Mouse (Mus musculus): Measurements from ENCODE around the gene Wnt5b. TPM values are rescaled to one million over a fixed set of nuclear protein-coding genes. Genes with fewer than 3 reads are reported as not detected.

Gene Wnt5b
- polyA plus RNA-seq, 1 experiment from 2014 or later, result 8.6 TPM

DNA sequence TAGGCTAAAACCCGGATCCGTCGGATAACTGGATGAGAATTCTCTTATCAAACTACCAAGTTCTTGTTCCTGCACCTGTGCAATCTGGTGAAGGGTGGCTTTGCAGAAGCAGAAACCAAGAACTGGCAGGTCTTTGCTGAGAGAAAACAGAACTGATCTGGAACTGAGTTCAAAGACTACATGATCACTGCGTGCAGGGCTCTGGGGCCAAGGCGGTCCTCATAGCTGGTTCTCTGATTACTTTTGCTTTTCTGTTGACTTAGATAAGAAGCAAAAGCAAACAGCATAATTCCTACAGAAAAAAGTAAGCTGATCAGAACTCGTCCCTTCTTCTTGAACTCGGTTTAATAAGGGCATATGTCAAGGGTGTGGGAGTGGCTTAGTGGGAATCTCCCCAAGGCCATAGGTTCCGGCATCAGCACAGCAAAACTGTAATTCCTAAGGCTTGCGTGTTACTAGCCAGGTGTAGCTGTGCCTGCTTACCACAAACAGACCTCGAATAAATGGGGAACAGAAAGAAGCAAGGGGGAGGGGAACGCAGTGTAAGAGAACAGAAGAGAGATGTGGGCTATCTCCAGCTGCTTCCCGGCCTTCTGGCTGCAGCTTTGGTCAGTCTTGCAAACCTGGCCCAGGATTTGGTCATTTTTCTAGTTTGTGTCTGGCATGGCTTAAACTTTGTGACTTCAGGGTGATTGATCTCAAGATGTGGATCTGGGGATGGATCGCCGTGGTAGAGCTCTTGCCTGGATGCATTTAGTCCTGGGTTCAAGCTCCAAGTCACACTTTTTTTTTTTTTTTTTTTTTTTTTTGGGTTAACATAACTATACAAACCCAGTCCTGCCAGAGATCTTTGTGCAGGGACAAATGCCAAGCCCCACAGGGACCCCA, 148.5 kb downstream of the Wnt5b start:
- no peak for ATAC-seq (ENCODE audit: insufficient number of reproducible peaks, insufficient read depth, low FRiP score, low read depth)

DNA sequence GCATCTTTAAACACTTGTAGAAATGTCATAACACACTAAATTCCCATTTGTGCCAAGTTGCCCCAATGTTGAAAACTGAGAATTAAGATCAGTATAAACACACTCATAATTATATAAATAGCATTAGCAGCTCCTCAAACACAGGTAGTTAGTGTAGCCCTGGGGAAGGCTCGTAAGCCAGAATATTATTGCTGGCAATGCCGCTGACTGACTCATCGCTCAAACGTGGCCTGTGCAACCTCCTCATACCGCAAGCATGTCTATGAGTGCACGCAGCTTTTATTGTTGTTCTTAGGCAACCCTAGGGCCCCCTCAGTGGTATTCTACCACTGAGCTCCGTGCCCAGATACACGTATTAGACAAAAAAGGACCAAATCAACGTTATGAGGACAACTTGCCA, 151.3 kb downstream of the Wnt5b start:
- no peaks in the 10 kb centered on the region for H3K27me3 ChIP-seq (ENCODE audit: control insufficient read depth, insufficient read depth, low read length)
- H3K36me3 ChIP-seq (ENCODE audit: control insufficient read depth, insufficient read depth, low read length), result no peaks in the 10 kb centered on the region
- ATAC-seq (ENCODE audit: insufficient number of reproducible peaks, insufficient read depth, low FRiP score, low read depth), result no peak
- 72% methylated on average over 9 of the region's 9 CpGs for WGBS
- no peak overlapping the region for H3K27ac ChIP-seq (replicated peaks in 1 of 2; ENCODE audit: control insufficient read depth in 1 of 2, insufficient read depth in 1 of 2, low read depth in 2 of 2, low read length in 2 of 2)
- H3K4me1 ChIP-seq (ENCODE audit: control insufficient read depth in 2 of 2, insufficient read depth in 2 of 2, low read length in 2 of 2), result peaks cover 4 to 6% of the 10 kb centered on the region in 2 experiments; a peak in 3 of 4 replicates
- H3K4me3 ChIP-seq (ENCODE audit: control insufficient read depth in 1 of 2, insufficient read depth in 1 of 2, low read depth in 1 of 2, low read length in 2 of 2), result no peak overlapping the region
- H3K4me2 ChIP-seq (ENCODE audit: low read length), result no peak overlapping the region
- no peaks in the 10 kb centered on the region for H3K9me3 ChIP-seq (ENCODE audit: control insufficient read depth, low read length)
- no peak overlapping the region for H3K9ac ChIP-seq (ENCODE audit: low read length)

More for the DNA sequence above, 148.5 kb downstream of the Wnt5b start:
- H3K9ac ChIP-seq (ENCODE audit: low read length), result no peak overlapping the region
- H3K27me3 ChIP-seq (ENCODE audit: control insufficient read depth, insufficient read depth, low read length), result no peaks in the 10 kb centered on the region
- no peak overlapping the region for H3K4me2 ChIP-seq (ENCODE audit: low read length)
- peaks cover 2 to 6% of the 10 kb centered on the region in 2 experiments; a peak in 2 of 4 replicates for H3K4me1 ChIP-seq (ENCODE audit: control insufficient read depth in 2 of 2, insufficient read depth in 2 of 2, low read length in 2 of 2)
- no peak overlapping the region for H3K4me3 ChIP-seq (ENCODE audit: control insufficient read depth in 1 of 2, insufficient read depth in 1 of 2, low read depth in 1 of 2, low read length in 2 of 2)
- WGBS, result 79% methylated on average over 14 of the region's 14 CpGs
- no peaks in the 10 kb centered on the region for H3K9me3 ChIP-seq (ENCODE audit: control insufficient read depth, low read length)
- H3K36me3 ChIP-seq (ENCODE audit: control insufficient read depth, insufficient read depth, low read length), result no peaks in the 10 kb centered on the region
- peak overlapping the region in 1 of 2 experiments; percentile 41; a peak in 2 of 4 replicates for H3K27ac ChIP-seq (replicated peaks in 1 of 2; ENCODE audit: control insufficient read depth in 1 of 2, insufficient read depth in 1 of 2, low read depth in 2 of 2, low read length in 2 of 2)

DNA sequence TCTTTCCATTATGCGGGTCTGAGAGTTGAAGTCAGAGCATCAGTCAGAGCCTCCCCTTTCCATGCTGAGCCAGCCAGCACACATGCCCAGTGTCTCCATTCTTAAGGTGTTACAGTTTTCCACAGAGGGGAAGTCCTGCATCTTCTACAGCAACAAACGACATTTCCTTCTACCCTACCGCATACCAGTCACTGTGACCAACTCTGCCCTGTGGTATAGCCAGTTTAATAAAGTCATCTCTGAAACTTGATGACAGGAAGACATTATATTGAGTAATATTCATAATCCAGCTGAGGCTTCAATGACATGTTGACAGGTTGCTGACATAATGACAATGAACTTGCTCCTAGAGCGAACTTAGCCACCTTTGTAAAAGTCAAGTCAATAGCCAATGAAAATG, 153.4 kb downstream of the Wnt5b start:
- no peaks in the 10 kb centered on the region for H3K9me3 ChIP-seq (ENCODE audit: control insufficient read depth, low read length)
- H3K9ac ChIP-seq (ENCODE audit: low read length), result no peak overlapping the region
- no peak overlapping the region for H3K4me3 ChIP-seq (ENCODE audit: control insufficient read depth in 1 of 2, insufficient read depth in 1 of 2, low read depth in 1 of 2, low read length in 2 of 2)
- peaks cover 3 to 5% of the 10 kb centered on the region in 2 experiments; a peak in 3 of 4 replicates for H3K4me1 ChIP-seq (ENCODE audit: control insufficient read depth in 2 of 2, insufficient read depth in 2 of 2, low read length in 2 of 2)
- no peaks in the 10 kb centered on the region for H3K27me3 ChIP-seq (ENCODE audit: control insufficient read depth, insufficient read depth, low read length)
- 83% methylated on average over 4 of the region's 4 CpGs for WGBS
- H3K4me2 ChIP-seq (ENCODE audit: low read length), result no peak overlapping the region
- no peak overlapping the region for H3K27ac ChIP-seq (replicated peaks in 1 of 2; ENCODE audit: control insufficient read depth in 1 of 2, insufficient read depth in 1 of 2, low read depth in 2 of 2, low read length in 2 of 2)
- no peak for ATAC-seq (ENCODE audit: insufficient number of reproducible peaks, insufficient read depth, low FRiP score, low read depth)
- H3K36me3 ChIP-seq (ENCODE audit: control insufficient read depth, insufficient read depth, low read length), result no peaks in the 10 kb centered on the region

DNA sequence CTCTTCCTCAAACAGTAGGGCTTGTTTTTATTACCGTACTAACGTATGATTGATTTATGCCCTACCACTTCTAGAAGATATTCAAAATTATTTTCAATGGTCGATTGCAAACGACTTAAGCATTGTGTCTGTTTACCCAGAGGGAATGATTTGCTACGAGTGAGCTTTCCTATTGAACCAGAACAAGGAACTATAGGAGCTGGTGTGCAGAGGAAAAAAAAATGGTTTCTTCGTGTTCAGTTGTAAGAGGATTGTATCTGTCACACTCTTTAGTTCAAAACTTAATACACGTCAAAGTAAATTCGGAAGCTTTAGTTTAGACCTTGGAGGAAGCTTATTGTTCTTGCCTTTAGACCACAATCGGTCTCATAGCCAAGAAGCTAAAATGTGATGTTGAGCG, 155.1 kb downstream of the Wnt5b start:
- Histone ChIP-seq H3K36me3 (ENCODE audit: control insufficient read depth, insufficient read depth, low read length) (no peaks in the 10 kb centered on the region), H3K9me3 (ENCODE audit: control insufficient read depth, low read length) (no peaks in the 10 kb centered on the region), H3K4me1 (ENCODE audit: control insufficient read depth in 2 of 2, insufficient read depth in 2 of 2, low read length in 2 of 2) (peaks cover 3 to 5% of the 10 kb centered on the region in 2 experiments; a peak in 3 of 4 replicates), H3K27ac (replicated peaks in 1 of 2; ENCODE audit: control insufficient read depth in 1 of 2, insufficient read depth in 1 of 2, low read depth in 2 of 2, low read length in 2 of 2) (peak overlapping the region; percentile 40 to 61), H3K4me3 (ENCODE audit: control insufficient read depth in 1 of 2, insufficient read depth in 1 of 2, low read depth in 1 of 2, low read length in 2 of 2) (peak overlapping the region; percentile 64 to 84), H3K9ac (ENCODE audit: low read length) (peak overlapping the region; percentile 95), H3K27me3 (ENCODE audit: control insufficient read depth, insufficient read depth, low read length) (no peaks in the 10 kb centered on the region), H3K4me2 (ENCODE audit: low read length) (peak overlapping the region; percentile 70)
- ATAC-seq (ENCODE audit: insufficient number of reproducible peaks, insufficient read depth, low FRiP score, low read depth), result no peak
- 25% methylated on average over 10 of the region's 10 CpGs for WGBS

DNA sequence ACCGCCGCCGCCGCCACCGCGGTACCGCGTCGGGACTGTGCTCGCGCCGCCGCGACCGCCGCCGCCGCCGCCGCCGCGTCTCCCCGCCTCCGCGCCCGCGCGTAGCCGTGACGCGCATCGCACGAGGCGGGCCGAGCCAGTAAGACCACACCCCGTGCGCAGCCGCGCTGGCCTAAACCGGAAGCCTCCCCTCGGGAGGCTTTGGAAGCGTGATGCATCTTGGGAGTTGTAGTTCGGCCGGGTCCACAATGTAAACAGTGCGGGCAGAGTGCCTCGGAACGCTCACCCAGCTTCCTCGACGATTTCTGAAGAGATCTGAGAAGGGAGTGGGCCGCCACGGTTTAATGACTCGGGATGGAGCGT, 155.5 kb downstream of the Wnt5b start:
- no peaks in the 10 kb centered on the region for H3K36me3 ChIP-seq (ENCODE audit: control insufficient read depth, insufficient read depth, low read length)
- H3K4me3 ChIP-seq (ENCODE audit: control insufficient read depth in 1 of 2, insufficient read depth in 1 of 2, low read depth in 1 of 2, low read length in 2 of 2), result peak overlapping the region; percentile 84 to 98
- H3K27ac ChIP-seq (replicated peaks in 1 of 2; ENCODE audit: control insufficient read depth in 1 of 2, insufficient read depth in 1 of 2, low read depth in 2 of 2, low read length in 2 of 2), result peak overlapping the region; percentile 40 to 92
- peak overlapping the region; percentile 95 for H3K9ac ChIP-seq (ENCODE audit: low read length)
- H3K4me2 ChIP-seq (ENCODE audit: low read length), result peak overlapping the region; percentile 70
- ATAC-seq (ENCODE audit: insufficient number of reproducible peaks, insufficient read depth, low FRiP score, low read depth), result peak; percentile 99
- under 1% methylated on average over 53 of the region's 53 CpGs for WGBS
- H3K27me3 ChIP-seq (ENCODE audit: control insufficient read depth, insufficient read depth, low read length), result no peaks in the 10 kb centered on the region
- peaks cover 3 to 5% of the 10 kb centered on the region in 2 experiments; a peak in 3 of 4 replicates for H3K4me1 ChIP-seq (ENCODE audit: control insufficient read depth in 2 of 2, insufficient read depth in 2 of 2, low read length in 2 of 2)
- no peaks in the 10 kb centered on the region for H3K9me3 ChIP-seq (ENCODE audit: control insufficient read depth, low read length)

DNA sequence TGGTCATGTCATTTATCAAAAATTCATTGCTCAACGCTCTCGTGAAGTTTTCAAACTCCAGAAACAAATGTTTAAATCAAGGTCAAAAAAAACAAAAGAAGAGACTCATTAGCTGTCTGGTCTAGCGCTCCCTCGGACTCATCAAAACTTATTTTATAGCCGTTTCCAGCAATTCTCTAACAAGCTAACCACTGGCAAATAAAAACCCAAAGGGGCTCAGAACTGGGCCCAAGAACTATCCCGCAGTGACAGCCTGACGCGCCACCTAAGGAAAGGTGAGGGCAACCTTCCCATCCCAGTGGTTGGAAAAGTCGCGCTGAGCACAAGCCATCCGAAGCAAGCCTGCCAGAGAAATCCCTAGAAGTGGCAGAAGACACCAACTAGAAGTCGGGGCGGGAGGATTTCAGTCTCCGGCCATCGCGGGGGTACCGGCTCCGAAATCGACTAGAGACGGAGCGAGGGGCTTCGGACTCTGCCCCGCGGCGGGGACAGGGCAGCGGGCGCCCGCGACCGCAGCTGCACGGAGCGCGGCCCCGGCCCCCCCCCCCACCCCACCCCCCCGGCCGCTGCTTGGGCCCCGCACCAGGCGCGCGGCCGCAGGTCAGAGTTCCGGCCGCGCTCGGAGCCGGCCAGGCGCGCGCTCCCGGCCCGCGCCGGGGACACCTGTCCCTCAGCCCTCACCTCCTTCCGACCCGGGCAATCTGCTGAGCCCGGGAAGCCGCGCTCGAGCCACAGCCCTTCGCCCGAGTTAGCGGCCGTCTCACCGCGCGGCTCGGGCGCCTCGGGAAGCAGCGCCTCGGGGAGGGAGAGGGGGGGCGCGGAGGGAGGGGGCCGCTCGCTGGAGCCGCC, 156.1 kb downstream of the Wnt5b start:
- peak; percentile 75 for ATAC-seq (ENCODE audit: insufficient number of reproducible peaks, insufficient read depth, low FRiP score, low read depth)
- peak overlapping the region; percentile 84 to 98 for H3K4me3 ChIP-seq (ENCODE audit: control insufficient read depth in 1 of 2, insufficient read depth in 1 of 2, low read depth in 1 of 2, low read length in 2 of 2)

DNA sequence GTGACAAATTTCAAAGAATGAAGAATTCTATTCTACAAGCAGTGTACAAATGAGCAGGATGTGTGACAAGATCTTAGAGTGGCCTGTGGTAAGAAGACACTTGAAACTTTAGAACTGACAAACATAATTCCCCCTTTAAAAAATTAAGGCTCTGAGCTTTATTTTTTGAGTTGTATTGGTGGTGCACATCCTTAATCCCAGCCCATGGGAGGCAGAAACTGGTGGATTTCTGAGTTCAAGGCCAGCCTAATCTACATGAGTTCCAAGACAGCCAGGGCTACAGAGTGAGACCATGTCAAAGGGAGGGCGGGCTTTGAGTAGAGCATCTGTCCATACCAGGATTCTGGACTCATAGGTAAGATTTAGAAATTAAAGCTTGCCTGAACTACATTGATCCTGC, 157.3 kb downstream of the Wnt5b start:
- no peak overlapping the region for H3K4me3 ChIP-seq (ENCODE audit: control insufficient read depth in 1 of 2, insufficient read depth in 1 of 2, low read depth in 1 of 2, low read length in 2 of 2)
- peak overlapping the region; percentile 95; the same call in 1 of the 2 replicates for H3K9ac ChIP-seq (ENCODE audit: low read length)
- no peak overlapping the region for H3K27ac ChIP-seq (replicated peaks in 1 of 2; ENCODE audit: control insufficient read depth in 1 of 2, insufficient read depth in 1 of 2, low read depth in 2 of 2, low read length in 2 of 2)
- H3K4me1 ChIP-seq (ENCODE audit: control insufficient read depth in 2 of 2, insufficient read depth in 2 of 2, low read length in 2 of 2), result peaks cover 3 to 5% of the 10 kb centered on the region in 2 experiments; a peak in 3 of 4 replicates
- no peak for ATAC-seq (ENCODE audit: insufficient number of reproducible peaks, insufficient read depth, low FRiP score, low read depth)
- no peaks in the 10 kb centered on the region for H3K27me3 ChIP-seq (ENCODE audit: control insufficient read depth, insufficient read depth, low read length)
- H3K4me2 ChIP-seq (ENCODE audit: low read length), result peak overlapping the region; percentile 85
- H3K9me3 ChIP-seq (ENCODE audit: control insufficient read depth, low read length), result no peaks in the 10 kb centered on the region
- 96% methylated on average over 1 of the region's 1 CpGs for WGBS
- no peaks in the 10 kb centered on the region for H3K36me3 ChIP-seq (ENCODE audit: control insufficient read depth, insufficient read depth, low read length)

More for the DNA sequence above, 156.1 kb downstream of the Wnt5b start:
- Histone ChIP-seq H3K4me2 (ENCODE audit: low read length) (peak overlapping the region; percentile 85), H3K27me3 (ENCODE audit: control insufficient read depth, insufficient read depth, low read length) (no peaks in the 10 kb centered on the region), H3K9ac (ENCODE audit: low read length) (peak overlapping the region; percentile 95), H3K9me3 (ENCODE audit: control insufficient read depth, low read length) (no peaks in the 10 kb centered on the region), H3K36me3 (ENCODE audit: control insufficient read depth, insufficient read depth, low read length) (no peaks in the 10 kb centered on the region), H3K4me1 (ENCODE audit: control insufficient read depth in 2 of 2, insufficient read depth in 2 of 2, low read length in 2 of 2) (peaks cover 3 to 5% of the 10 kb centered on the region in 2 experiments; a peak in 3 of 4 replicates), H3K27ac (replicated peaks in 1 of 2; ENCODE audit: control insufficient read depth in 1 of 2, insufficient read depth in 1 of 2, low read depth in 2 of 2, low read length in 2 of 2) (peak overlapping the region; percentile 83 to 92)
- under 1% methylated on average over 45 of the region's 76 CpGs for WGBS
